Mouse (Mus musculus) stomach, embryonic 16.5 days (tissue): ENCODE results near the gene Atxn7l3. TPM values are rescaled to one million over a fixed set of nuclear protein-coding genes. Genes with fewer than 3 reads are reported as not detected.
"Not testable (repeated sequence)": the region's sequence is repeated elsewhere in the genome, so short reads cannot be mapped to it uniquely, and the experiment has no call there.

Experiments
- ATAC-seq: fragments of 200-750 bp; cut with Nextera tagmentation; 2 replicates; pipeline ENCODE4 v1.8.0; 2017; ENCODE audit warnings: moderate number of reproducible peaks, moderate TSS enrichment; ENCODE audit not compliant: insufficient read depth, low FRiP score
- H3K27ac ChIP-seq: fragments of 300-500 bp; sonication (generic); 2 replicates; pipeline ENCODE4 v1.5.1; 2014; ENCODE audit warnings: low read length
- H3K27me3 ChIP-seq: fragments of 300-500 bp; sonication (generic); 2 replicates; pipeline ENCODE4 v1.6.1; 2014; ENCODE audit warnings: low read length, control low read depth, mixed read lengths; ENCODE audit not compliant: control insufficient read depth, insufficient read depth
- H3K36me3 ChIP-seq: fragments of 300-500 bp; sonication (generic); 2 replicates; pipeline ENCODE4 v1.6.1; 2014; ENCODE audit warnings: low read length; ENCODE audit not compliant: control insufficient read depth, insufficient read depth
- H3K4me1 ChIP-seq: fragments of 300-500 bp; sonication (generic); 2 replicates; pipeline ENCODE4 v1.6.1; 2014; ENCODE audit warnings: low read length, control low read depth, mixed read lengths; ENCODE audit not compliant: control insufficient read depth, insufficient read depth
- H3K4me2 ChIP-seq: fragments of 300-500 bp; sonication (generic); 2 replicates; pipeline ENCODE4 v1.6.1; 2014; ENCODE audit warnings: low read depth, low read length, mixed read lengths
- H3K4me3 ChIP-seq: fragments of 300-500 bp; sonication (generic); replicated peaks from 2 replicates; pipeline ENCODE4 v1.5.1; 2014; ENCODE audit warnings: mild to moderate bottlenecking, low read length
- H3K9ac ChIP-seq: fragments of 300-500 bp; sonication (generic); 2 replicates; pipeline ENCODE4 v1.6.1; 2014; ENCODE audit warnings: low read length
- H3K9me3 ChIP-seq: fragments of 300-500 bp; sonication (generic); replicated peaks from 2 replicates; pipeline ENCODE4 v1.6.1; 2016; ENCODE audit warnings: low read length, control low read depth; ENCODE audit not compliant: control insufficient read depth
- WGBS: fragments of 180-500 bp; shearing (Covaris S2); extraction: QIAGEN DNeasy Blood & Tissue Kit; methylation state at CpG from one replicate; pipeline ENCODE4 v1.1.7; 2014; 5-methylcytosine and 5-hydroxymethylcytosine counted together
- polyA plus RNA-seq: library from polyadenylated mRNA; unstranded; fragments of >200 nt; fragmentation: Nextera tagmentation; extraction: Ambion mirVana; gene quantifications from 2 replicates; pipeline ENCODE4 v1.2.1, GENCODE M21; 2015

The Atxn7l3 gene
- polyA plus RNA-seq, 1 experiment from 2014 or later, result 12.2 TPM

DNA sequence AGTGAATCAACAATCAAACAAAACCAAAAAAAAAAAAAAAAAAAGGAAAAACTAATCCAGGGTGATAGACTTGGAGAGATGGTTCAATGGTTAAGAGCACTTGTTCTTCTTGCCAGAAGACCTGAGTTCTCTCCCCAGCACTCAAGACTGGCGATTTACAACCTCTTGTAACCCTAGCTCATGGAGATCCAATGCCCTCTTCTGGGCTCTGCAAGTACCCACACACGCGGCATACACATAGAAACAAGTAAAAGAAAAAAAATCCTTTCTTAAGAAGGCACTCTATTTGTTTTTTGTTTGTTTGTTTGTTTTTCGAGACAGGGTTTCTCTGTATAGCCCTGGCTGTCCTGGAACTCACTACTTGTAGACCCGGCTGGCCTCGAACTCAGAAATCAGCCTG, 12.5 kb downstream of the Atxn7l3 start:
- H3K4me3 ChIP-seq, result peak overlapping the region; percentile 84; the same call in 1 of the 2 replicates
- H3K9me3 ChIP-seq, result no peaks in the 10 kb centered on the region
- 86% methylated on average over 6 of the region's 6 CpGs for WGBS
- H3K27me3 ChIP-seq, result no peaks in the 10 kb centered on the region
- peak overlapping the region; percentile 66 for H3K4me2 ChIP-seq
- ATAC-seq, result no peak
- H3K27ac ChIP-seq, result peak overlapping the region; percentile 74
- H3K9ac ChIP-seq, result peak overlapping the region; percentile 54
- 0 out of 2 replicates have a peak, but pooled peaks cover 3% of the 10 kb centered on the region for H3K36me3 ChIP-seq
- H3K4me1 ChIP-seq, result peaks cover 10% of the 10 kb centered on the region

DNA sequence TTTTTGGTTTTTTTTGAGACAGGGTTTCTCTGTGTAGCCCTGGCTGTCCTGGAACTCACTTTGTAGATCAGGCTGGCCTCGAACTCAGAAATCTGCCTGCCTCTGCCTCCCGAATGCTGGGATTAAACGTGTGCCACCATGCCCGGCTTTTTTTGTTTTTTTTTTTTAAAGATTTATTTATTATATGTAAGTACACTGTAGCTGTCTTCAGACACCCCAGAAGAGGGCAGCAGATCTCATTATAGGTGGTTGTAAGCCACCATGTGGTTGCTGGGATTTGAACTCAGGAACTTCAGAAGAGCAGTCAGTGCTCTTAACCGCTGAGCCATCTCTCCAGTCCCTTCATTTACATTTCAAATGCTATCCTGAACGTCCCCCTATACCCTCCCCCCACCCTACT, 16.2 kb downstream of the Atxn7l3 start:
- H3K27me3 ChIP-seq, H3K4me3 ChIP-seq, H3K27ac ChIP-seq, H3K4me1 ChIP-seq, H3K36me3 ChIP-seq, H3K4me2 ChIP-seq, ATAC-seq, H3K9ac ChIP-seq, H3K9me3 ChIP-seq: not testable (repeated sequence)
- WGBS, result 68% methylated on average over 6 of the region's 6 CpGs

DNA sequence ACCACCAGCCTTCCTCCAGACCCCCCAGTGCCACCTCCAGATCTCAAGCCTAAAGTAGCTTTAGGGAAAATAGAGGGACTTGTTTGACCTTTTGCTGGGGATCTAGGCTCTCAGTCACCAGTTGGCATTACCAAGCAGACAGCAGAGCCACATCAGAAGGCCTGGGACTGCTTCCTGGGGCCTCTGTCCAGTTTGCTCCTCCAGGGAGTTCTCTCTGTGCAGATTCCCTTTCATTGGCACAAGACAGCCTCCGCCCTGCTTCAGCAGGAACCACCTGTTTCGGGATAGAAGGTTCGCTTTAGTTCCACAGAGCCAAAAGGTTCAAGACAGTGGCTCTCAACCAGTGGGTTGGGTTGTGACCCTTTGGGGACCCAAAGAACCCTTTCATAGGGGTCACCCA, 16.8 kb downstream of the Atxn7l3 start:
- no peak overlapping the region for H3K4me3 ChIP-seq
- WGBS, result 84% methylated on average over 3 of the region's 3 CpGs
- no peak for ATAC-seq
- H3K36me3 ChIP-seq, result no peaks in the 10 kb centered on the region
- H3K27ac ChIP-seq, result no peak overlapping the region
- no peaks in the 10 kb centered on the region for H3K27me3 ChIP-seq
- no peaks in the 10 kb centered on the region for H3K9me3 ChIP-seq
- no peak overlapping the region for H3K9ac ChIP-seq
- H3K4me1 ChIP-seq, result peaks cover 9% of the 10 kb centered on the region
- H3K4me2 ChIP-seq, result no peak overlapping the region

DNA sequence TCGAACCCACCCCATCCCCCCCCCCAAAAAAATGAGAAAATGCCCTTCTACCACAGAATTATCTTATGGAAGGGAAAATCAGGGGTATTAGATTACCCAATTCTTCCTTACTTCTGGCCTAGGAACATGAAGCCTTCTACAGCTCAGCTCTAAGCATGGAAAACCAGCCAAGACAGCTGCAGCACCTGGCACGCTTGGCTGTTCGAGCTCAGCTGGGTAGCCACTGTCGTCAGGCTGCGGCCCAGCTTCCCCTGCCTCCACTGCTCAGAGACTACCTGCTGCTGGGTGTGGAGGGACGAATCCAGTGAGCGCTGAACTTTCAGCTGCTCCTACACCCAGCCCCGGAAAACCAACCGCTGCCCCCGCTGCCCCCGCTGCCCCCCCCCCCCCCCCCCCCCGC, 18.7 kb downstream of the Atxn7l3 start:
- H3K4me1 ChIP-seq, result peaks cover 9% of the 10 kb centered on the region
- no peak overlapping the region for H3K9ac ChIP-seq
- no peaks in the 10 kb centered on the region for H3K9me3 ChIP-seq
- H3K4me3 ChIP-seq, result no peak overlapping the region
- no peak overlapping the region for H3K27ac ChIP-seq
- no peaks in the 10 kb centered on the region for H3K27me3 ChIP-seq
- ATAC-seq, result no peak
- 89% methylated on average over 7 of the region's 12 CpGs for WGBS
- H3K36me3 ChIP-seq, result no peaks in the 10 kb centered on the region
- no peak overlapping the region for H3K4me2 ChIP-seq

DNA sequence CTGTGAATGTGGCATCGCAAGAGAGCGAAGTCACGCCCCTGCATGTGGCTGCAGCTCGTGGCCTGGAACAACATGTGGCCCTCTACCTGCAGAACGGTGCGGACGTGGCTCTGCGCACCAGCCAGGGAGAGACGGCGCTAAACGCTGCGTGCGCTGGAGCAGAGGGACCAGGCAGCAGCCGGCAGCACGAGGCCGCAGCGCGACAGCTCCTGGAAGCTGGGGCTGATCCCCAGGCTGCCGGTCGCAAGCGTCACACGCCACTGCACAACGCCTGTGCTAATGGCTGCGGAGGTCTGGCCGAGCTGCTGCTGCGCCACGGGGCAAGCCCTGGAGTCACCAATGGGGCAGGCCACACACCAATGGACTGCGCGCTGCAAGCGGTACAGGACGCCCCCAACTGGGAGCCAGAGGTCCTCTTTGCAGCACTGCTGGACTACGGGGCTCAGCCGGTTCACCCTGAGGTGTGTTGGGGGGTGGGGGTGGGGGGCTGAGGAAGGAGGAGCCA, 20.0 kb downstream of the Atxn7l3 start:
- 2% methylated on average over 33 of the region's 33 CpGs for WGBS
- Histone ChIP-seq H3K27me3 (no peaks in the 10 kb centered on the region), H3K9me3 (no peaks in the 10 kb centered on the region), H3K4me2 (peak overlapping the region; percentile 79), H3K27ac (no peak overlapping the region), H3K36me3 (no peaks in the 10 kb centered on the region), H3K9ac (peak overlapping the region; percentile 77), H3K4me1 (peaks cover 9% of the 10 kb centered on the region), H3K4me3 (peak overlapping the region; percentile 41)
- peak; percentile 67 for ATAC-seq

DNA sequence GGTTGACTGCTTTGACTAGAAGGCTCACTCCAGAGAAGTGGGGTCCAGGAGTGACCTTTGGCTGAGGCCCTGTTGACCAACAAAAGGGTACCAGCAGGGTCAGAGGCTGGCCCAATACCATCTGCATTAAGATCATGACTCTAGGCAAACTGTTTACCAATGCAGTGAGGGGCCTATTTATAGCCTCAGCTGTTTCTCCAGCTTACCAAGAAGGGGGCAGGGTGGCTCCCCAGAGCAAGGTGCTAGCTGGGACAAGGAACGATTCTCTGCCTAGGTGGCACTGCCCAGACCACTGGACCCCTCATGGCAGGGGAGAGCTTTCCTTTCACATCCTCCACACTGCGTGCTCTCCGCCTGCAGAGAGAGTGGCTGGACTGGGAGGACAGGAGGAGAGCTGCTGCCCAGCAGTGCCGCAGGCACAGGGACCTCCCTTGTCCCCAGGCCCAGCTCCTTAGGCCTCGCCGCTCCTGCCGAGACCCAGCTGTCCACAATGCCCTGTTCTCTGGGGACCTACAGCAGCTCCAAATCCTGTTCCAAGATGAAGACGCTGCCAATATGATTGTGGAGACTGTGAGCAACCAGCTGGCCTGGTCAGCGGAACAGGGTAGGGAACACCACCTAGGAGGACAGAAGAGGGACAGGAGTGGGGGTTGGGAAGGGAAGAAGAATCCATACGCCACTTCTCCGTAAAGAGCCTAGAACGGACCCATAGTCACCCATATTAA, 27.7 kb downstream of the Atxn7l3 start, which contains the start of gene Asb16:
Gene Asb16 (plus strand): TSS at position 224 of the 725 bp plus-strand sequence.
- Histone ChIP-seq H3K4me1 (peaks cover 4% of the 10 kb centered on the region; the same call in 1 of the 2 replicates), H3K27ac (no peak within 1 kb of the TSS), H3K36me3 (no peaks in the 10 kb centered on the region), H3K4me3 (no peak within 1 kb of the TSS), H3K9ac (0 out of 2 replicates have a peak within 1 kb of the TSS, but pooled peaks have one; percentile 55), H3K9me3 (no peaks in the 10 kb centered on the region), H3K27me3 (no peaks in the 10 kb centered on the region), H3K4me2 (no peak within 1 kb of the TSS)
- ATAC-seq, result no peak
- 81% methylated on average over 12 of the region's 12 CpGs for WGBS

DNA sequence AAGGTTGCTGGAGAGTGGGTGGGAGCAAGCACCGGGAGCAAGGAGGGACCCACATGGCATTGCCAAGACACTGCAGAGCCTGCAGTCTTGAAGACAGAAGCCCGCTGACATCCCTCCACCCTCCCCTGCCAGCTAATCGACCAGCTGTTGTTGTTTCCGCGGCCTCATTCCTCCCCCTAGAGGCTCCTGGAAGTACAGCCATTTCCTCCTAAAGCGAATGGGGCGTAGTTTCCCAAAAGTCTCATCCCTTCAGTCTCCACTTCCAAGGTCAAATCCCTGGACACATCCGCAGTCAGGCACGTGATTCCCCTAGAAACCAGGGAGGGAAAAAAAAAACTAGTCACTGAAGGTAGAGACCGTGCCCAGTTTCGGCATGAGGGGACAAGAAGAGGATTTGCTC, 29.0 kb downstream of the Atxn7l3 start:
- H3K27ac ChIP-seq, result no peak overlapping the region
- peaks cover 4% of the 10 kb centered on the region; the same call in 1 of the 2 replicates for H3K4me1 ChIP-seq
- H3K9ac ChIP-seq, result peak overlapping the region; percentile 55
- WGBS, result 6% methylated on average over 11 of the region's 11 CpGs
- ATAC-seq, result peak; percentile 39; the same call in 1 of the 2 replicates
- H3K4me2 ChIP-seq, result peak overlapping the region; percentile 39; the same call in 1 of the 2 replicates
- H3K4me3 ChIP-seq, result no peak overlapping the region
- no peaks in the 10 kb centered on the region for H3K27me3 ChIP-seq
- no peaks in the 10 kb centered on the region for H3K36me3 ChIP-seq
- H3K9me3 ChIP-seq, result no peaks in the 10 kb centered on the region

DNA sequence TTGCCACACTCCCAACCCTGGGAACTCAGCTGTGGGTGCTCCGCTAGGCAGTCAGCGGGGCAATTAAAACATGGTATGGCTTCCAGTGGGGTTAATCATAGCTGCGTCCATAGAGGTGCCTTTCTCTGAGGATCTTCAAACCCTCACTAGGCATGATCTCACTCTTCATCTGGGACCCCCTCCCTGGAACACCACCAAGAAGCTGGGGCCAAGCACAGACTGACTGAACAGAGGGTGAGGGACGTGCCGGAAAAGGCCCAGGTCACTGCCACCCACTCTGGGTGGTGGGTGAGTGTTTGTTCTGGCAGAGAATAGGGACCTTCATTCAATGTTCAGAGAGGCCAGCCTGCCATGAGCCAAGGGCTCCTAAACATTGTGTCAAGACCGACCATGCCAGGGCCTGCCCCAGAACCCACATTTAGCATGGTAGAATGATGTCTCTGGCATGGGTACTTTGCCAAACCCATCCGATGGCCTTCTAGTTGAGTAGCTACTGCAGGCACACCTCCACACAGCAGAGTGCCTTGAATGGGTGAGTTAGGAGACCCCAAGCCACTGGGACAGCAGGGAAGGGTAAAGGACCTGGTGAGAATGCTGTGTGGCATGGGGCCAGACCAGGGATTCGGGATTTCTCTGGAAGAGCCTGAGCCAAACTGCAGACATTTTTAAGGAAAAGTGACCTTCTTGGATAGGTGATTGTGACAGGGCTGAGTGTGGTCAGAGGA, 29.6 kb downstream of the Atxn7l3 start:
- ATAC-seq, result no peak
- no peaks in the 10 kb centered on the region for H3K9me3 ChIP-seq
- no peak overlapping the region for H3K27ac ChIP-seq
- H3K4me3 ChIP-seq, result no peak overlapping the region
- peak overlapping the region; percentile 55 for H3K9ac ChIP-seq
- H3K36me3 ChIP-seq, result no peaks in the 10 kb centered on the region
- peak overlapping the region; percentile 39; the same call in 1 of the 2 replicates for H3K4me2 ChIP-seq
- peaks cover 4% of the 10 kb centered on the region; the same call in 1 of the 2 replicates for H3K4me1 ChIP-seq
- no peaks in the 10 kb centered on the region for H3K27me3 ChIP-seq
- WGBS, result 90% methylated on average over 8 of the region's 8 CpGs

DNA sequence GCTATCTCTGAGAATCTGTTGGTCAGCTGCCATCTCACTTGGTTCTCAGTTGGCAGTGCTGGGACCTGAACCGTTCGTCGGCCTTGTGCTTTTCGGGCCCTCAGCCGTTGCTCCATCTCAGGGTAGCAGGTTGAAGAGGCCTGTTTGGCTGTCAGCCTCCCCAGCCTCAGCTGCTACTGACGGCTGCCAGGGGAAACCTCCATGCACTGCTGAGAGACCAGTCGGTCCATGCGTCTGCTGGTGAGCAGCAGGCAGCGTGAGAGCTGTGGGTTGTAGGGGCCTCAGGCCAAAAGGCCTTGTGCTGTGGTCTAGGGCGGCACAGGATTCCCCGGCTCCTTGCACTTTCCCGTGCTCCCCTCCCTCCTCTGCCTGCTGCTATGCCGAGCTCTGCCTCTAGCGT, 30.6 kb downstream of the Atxn7l3 start:
- Histone ChIP-seq H3K27me3 (no peaks in the 10 kb centered on the region), H3K9me3 (no peaks in the 10 kb centered on the region), H3K4me1 (peaks cover 4% of the 10 kb centered on the region; the same call in 1 of the 2 replicates), H3K27ac (no peak overlapping the region), H3K36me3 (no peaks in the 10 kb centered on the region), H3K4me3 (no peak overlapping the region), H3K9ac (no peak overlapping the region), H3K4me2 (no peak overlapping the region)
- no peak for ATAC-seq
- WGBS, result 67% methylated on average over 14 of the region's 14 CpGs
